Mouse (Mus musculus) heart, embryonic 10.5 days (tissue): ENCODE data around the gene Tbc1d19. TPM values are rescaled to one million over a fixed set of nuclear protein-coding genes. Genes with fewer than 3 reads are reported as not detected.

Source experiments
- DNase-seq: peaks from one replicate; pipeline ENCODE4 v3.0.0-alpha.2; 2017; ENCODE audit warnings: low spot score
- H3K27ac ChIP-seq: fragments of 300-500 bp; sonication (generic); 2 replicates; pipeline ENCODE4 v1.5.1; 2016; ENCODE audit warnings: mild to moderate bottlenecking
- H3K27me3 ChIP-seq: fragments of 300-500 bp; sonication (generic); 2 replicates; pipeline ENCODE4 v1.6.1; 2016; ENCODE audit warnings: mild to moderate bottlenecking; ENCODE audit not compliant: poor library complexity, insufficient read depth, severe bottlenecking
- H3K36me3 ChIP-seq: fragments of 300-500 bp; sonication (generic); 2 replicates; pipeline ENCODE4 v1.6.1; 2016; ENCODE audit warnings: mild to moderate bottlenecking, moderate library complexity
- H3K4me1 ChIP-seq: fragments of 300-500 bp; sonication (generic); 2 replicates; pipeline ENCODE4 v1.6.1; 2016; ENCODE audit warnings: mild to moderate bottlenecking
- H3K4me3 ChIP-seq: fragments of 300-500 bp; sonication (generic); 2 replicates; pipeline ENCODE4 v1.5.1; 2016; ENCODE audit warnings: mild to moderate bottlenecking, moderate library complexity
- H3K9me3 ChIP-seq: fragments of 300-500 bp; sonication (generic); 2 replicates; pipeline ENCODE4 v1.6.1; 2016; ENCODE audit warnings: mild to moderate bottlenecking, moderate library complexity
- WGBS: fragments of 180-500 bp; shearing (Covaris S2); methylation state at CpG from one replicate; pipeline ENCODE4 v1.1.7; 2016; 5-methylcytosine and 5-hydroxymethylcytosine counted together
- polyA plus RNA-seq: library from polyadenylated mRNA; unstranded; fragments of >200 nt; fragmentation: Nextera tagmentation; extraction: Ambion mirVana; gene quantifications from 2 replicates; pipeline ENCODE4 v1.2.1, GENCODE M21; 2016

Tbc1d19 gene
- polyA plus RNA-seq, 1 experiment from 2014 or later, result 35.1 TPM

- Histone ChIP-seq H3K9me3 (no peaks in the 10 kb centered on the region), H3K27ac (no peak overlapping the region), H3K4me1 (peaks cover 7% of the 10 kb centered on the region; the same call in 1 of the 2 replicates), H3K4me3 (no peak overlapping the region), H3K27me3 (no peaks in the 10 kb centered on the region; the same call in 1 of the 2 replicates), H3K36me3 (no peaks in the 10 kb centered on the region)
- WGBS, result 77% methylated on average over 4 of the region's 4 CpGs
- DNase-seq, result no peak
These were observed 114.6 kb downstream of the Tbc1d19 start for GRCm38 (mm10) chr5:53924005-53924404.

GRCm38 (mm10) chr5:53926301-53926855 is 117.0 kb downstream of the Tbc1d19 start:
- no peak for DNase-seq
- H3K9me3 ChIP-seq, result no peaks in the 10 kb centered on the region
- no peak overlapping the region for H3K4me3 ChIP-seq
- H3K36me3 ChIP-seq, result no peaks in the 10 kb centered on the region
- H3K4me1 ChIP-seq, result peaks cover 8% of the 10 kb centered on the region; the same call in 1 of the 2 replicates
- 58% methylated on average over 11 of the region's 11 CpGs for WGBS
- H3K27me3 ChIP-seq, result no peaks in the 10 kb centered on the region; the same call in 1 of the 2 replicates
- no peak overlapping the region for H3K27ac ChIP-seq

- 72% methylated on average over 7 of the region's 7 CpGs for WGBS
These were observed 118.5 kb downstream of the Tbc1d19 start for GRCm38 (mm10) chr5:53927886-53928285.

GRCm38 (mm10) chr5:53928537-53928936 is 119.1 kb downstream of the Tbc1d19 start:
- WGBS, result 84% methylated on average over 4 of the region's 4 CpGs
- no peak overlapping the region for H3K4me3 ChIP-seq
- no peak for DNase-seq

More at GRCm38 (mm10) chr5:53927886-53928285, 118.5 kb downstream of the Tbc1d19 start:
- peaks cover 8% of the 10 kb centered on the region; the same call in 1 of the 2 replicates for H3K4me1 ChIP-seq
- no peaks in the 10 kb centered on the region; the same call in 1 of the 2 replicates for H3K27me3 ChIP-seq
- no peaks in the 10 kb centered on the region for H3K36me3 ChIP-seq
- no peak for DNase-seq
- no peak overlapping the region for H3K4me3 ChIP-seq
- H3K9me3 ChIP-seq, result no peaks in the 10 kb centered on the region
- no peak overlapping the region for H3K27ac ChIP-seq

GRCm38 (mm10) chr5:53929205-53929614 is 119.8 kb downstream of the Tbc1d19 start:
- Histone ChIP-seq H3K4me1 (peaks cover 8% of the 10 kb centered on the region; the same call in 1 of the 2 replicates), H3K27me3 (no peaks in the 10 kb centered on the region; the same call in 1 of the 2 replicates), H3K9me3 (no peaks in the 10 kb centered on the region), H3K36me3 (no peaks in the 10 kb centered on the region), H3K27ac (no peak overlapping the region), H3K4me3 (no peak overlapping the region)
- WGBS, result 75% methylated on average over 10 of the region's 10 CpGs
- DNase-seq, result no peak

More at GRCm38 (mm10) chr5:53928537-53928936, 119.1 kb downstream of the Tbc1d19 start:
- Histone ChIP-seq H3K36me3 (no peaks in the 10 kb centered on the region), H3K27ac (no peak overlapping the region), H3K4me1 (peaks cover 8% of the 10 kb centered on the region; the same call in 1 of the 2 replicates), H3K9me3 (no peaks in the 10 kb centered on the region), H3K27me3 (no peaks in the 10 kb centered on the region; the same call in 1 of the 2 replicates)

GRCm38 (mm10) chr5:53929814-53930213 is 120.4 kb downstream of the Tbc1d19 start:
- H3K9me3 ChIP-seq, result no peaks in the 10 kb centered on the region
- WGBS, result 82% methylated on average over 6 of the region's 6 CpGs
- H3K4me1 ChIP-seq, result peaks cover 8% of the 10 kb centered on the region; the same call in 1 of the 2 replicates
- no peak overlapping the region for H3K27ac ChIP-seq
- no peak for DNase-seq
- H3K27me3 ChIP-seq, result no peaks in the 10 kb centered on the region; the same call in 1 of the 2 replicates
- H3K36me3 ChIP-seq, result no peaks in the 10 kb centered on the region
- H3K4me3 ChIP-seq, result no peak overlapping the region

GRCm38 (mm10) chr5:53931011-53931410 is 121.6 kb downstream of the Tbc1d19 start:
- no peaks in the 10 kb centered on the region; the same call in 1 of the 2 replicates for H3K27me3 ChIP-seq
- peaks cover 8% of the 10 kb centered on the region; the same call in 1 of the 2 replicates for H3K4me1 ChIP-seq
- no peaks in the 10 kb centered on the region for H3K36me3 ChIP-seq
- H3K9me3 ChIP-seq, result no peaks in the 10 kb centered on the region
- H3K27ac ChIP-seq, result no peak overlapping the region
- no peak for DNase-seq
- 66% methylated on average over 5 of the region's 5 CpGs for WGBS
- H3K4me3 ChIP-seq, result no peak overlapping the region

DNA sequence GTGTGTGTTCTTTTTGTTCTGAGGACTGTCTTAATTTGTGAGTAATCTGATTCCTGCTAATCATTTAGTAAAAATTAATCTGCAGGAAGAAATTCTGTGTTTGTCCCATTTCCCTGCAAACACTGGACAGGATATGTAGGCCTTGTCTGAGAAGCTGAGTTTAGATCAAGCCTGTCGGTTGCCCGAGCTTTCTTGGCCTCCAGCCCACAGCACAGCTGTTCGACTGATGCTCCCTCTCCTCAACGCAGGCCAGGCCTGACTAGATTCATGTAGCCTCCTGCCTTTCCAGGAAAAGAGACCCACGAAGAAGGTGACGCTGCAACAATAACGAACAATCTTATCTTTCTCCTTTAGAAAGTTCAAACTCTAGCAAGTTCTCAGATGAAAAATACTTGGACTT is 124.2 kb downstream of the Tbc1d19 start:
- Histone ChIP-seq H3K4me1 (0 out of 2 replicates have a peak, but pooled peaks cover 3% of the 10 kb centered on the region), H3K27me3 (no peaks in the 10 kb centered on the region; the same call in 1 of the 2 replicates), H3K4me3 (no peak overlapping the region), H3K9me3 (no peaks in the 10 kb centered on the region), H3K27ac (no peak overlapping the region), H3K36me3 (no peaks in the 10 kb centered on the region)
- 62% methylated on average over 7 of the region's 7 CpGs for WGBS
- DNase-seq, result no peak

GRCm38 (mm10) chr5:53934040-53934439 is 124.6 kb downstream of the Tbc1d19 start:
- H3K27ac ChIP-seq, result no peak overlapping the region
- H3K9me3 ChIP-seq, result no peaks in the 10 kb centered on the region
- no peak overlapping the region for H3K4me3 ChIP-seq
- H3K4me1 ChIP-seq, result peaks cover 4% of the 10 kb centered on the region; the same call in 1 of the 2 replicates
- 84% methylated on average over 2 of the region's 2 CpGs for WGBS
- H3K36me3 ChIP-seq, result no peaks in the 10 kb centered on the region
- H3K27me3 ChIP-seq, result no peaks in the 10 kb centered on the region
- no peak for DNase-seq

- Histone ChIP-seq H3K36me3 (no peaks in the 10 kb centered on the region), H3K4me1 (peaks cover 2% of the 10 kb centered on the region; the same call in 1 of the 2 replicates), H3K9me3 (no peaks in the 10 kb centered on the region), H3K27me3 (no peaks in the 10 kb centered on the region), H3K27ac (no peak overlapping the region), H3K4me3 (no peak overlapping the region)
- DNase-seq, result no peak
- 90% methylated on average over 1 of the region's 1 CpGs for WGBS
These were observed 125.4 kb downstream of the Tbc1d19 start for GRCm38 (mm10) chr5:53934826-53935225.

DNA sequence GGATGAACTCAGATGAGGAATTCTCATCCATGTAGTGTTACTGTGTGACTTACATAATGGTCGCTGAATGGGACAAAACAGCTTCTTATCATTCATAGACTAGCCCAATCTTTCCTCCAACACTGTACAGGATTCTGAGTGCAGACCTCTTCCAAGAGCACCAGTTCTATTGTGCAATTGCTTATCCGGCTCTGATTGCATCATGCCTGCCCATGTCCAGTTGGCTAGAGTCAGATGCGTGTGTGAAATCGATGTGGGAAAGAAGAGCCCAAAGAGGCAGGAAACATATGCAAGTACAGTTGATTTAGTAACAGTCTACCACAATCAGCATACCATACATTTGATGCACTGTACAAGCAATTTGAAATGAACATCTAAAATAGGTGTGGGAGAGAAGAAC is 127.8 kb downstream of the Tbc1d19 start:
- Histone ChIP-seq H3K27ac (no peak overlapping the region), H3K9me3 (no peaks in the 10 kb centered on the region), H3K4me3 (no peak overlapping the region), H3K36me3 (no peaks in the 10 kb centered on the region), H3K27me3 (no peaks in the 10 kb centered on the region), H3K4me1 (peaks cover 7% of the 10 kb centered on the region; the same call in 1 of the 2 replicates)
- WGBS, result 79% methylated on average over 4 of the region's 4 CpGs
- DNase-seq, result no peak

DNA sequence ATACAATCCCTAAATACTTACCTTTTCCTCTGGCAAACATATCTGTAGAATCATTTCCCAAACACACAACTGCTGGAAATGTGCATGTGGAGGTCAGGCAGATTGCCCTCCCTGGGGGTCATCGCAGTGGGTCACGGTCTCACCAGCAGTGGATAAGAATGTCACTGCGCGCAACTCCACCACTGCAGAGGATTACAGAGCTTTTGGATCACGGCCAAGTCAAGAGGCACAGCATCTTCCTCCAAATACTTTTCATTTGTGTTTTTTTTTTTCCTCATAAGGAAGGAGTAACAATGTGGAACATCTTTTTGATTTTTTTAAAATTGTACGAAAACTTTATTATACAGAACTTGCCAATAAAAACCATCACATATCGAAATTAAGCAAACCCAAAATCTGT is 129.6 kb downstream of the Tbc1d19 start:
- Histone ChIP-seq H3K4me1 (peaks cover 7% of the 10 kb centered on the region; the same call in 1 of the 2 replicates), H3K9me3 (no peaks in the 10 kb centered on the region)

GRCm38 (mm10) chr5:53941322-53942024 is 132.1 kb downstream of the Tbc1d19 start:
- no peak overlapping the region for H3K27ac ChIP-seq
- no peak overlapping the region for H3K4me3 ChIP-seq
- peaks cover 7% of the 10 kb centered on the region; the same call in 1 of the 2 replicates for H3K4me1 ChIP-seq
- no peaks in the 10 kb centered on the region for H3K36me3 ChIP-seq
- H3K27me3 ChIP-seq, result no peaks in the 10 kb centered on the region
- DNase-seq, result no peak
- WGBS, result 54% methylated on average over 11 of the region's 11 CpGs
- H3K9me3 ChIP-seq, result no peaks in the 10 kb centered on the region

More for the DNA sequence above, 129.6 kb downstream of the Tbc1d19 start:
- Histone ChIP-seq H3K36me3 (no peaks in the 10 kb centered on the region), H3K4me3 (no peak overlapping the region), H3K27ac (no peak overlapping the region), H3K27me3 (no peaks in the 10 kb centered on the region)
- DNase-seq, result no peak
- 69% methylated on average over 7 of the region's 7 CpGs for WGBS
